Mouse (Mus musculus) left cerebral cortex, adult 9 months (tissue): ENCODE data around the gene Asic2.
A peak's percentile ranks its signal among the peaks of the same experiment; 100 is the strongest.

Experiments
- DNase-seq, 2 experiments: peaks; one replicate each; pipeline ENCODE4 v3.0.0; 2022; ENCODE audit warnings: low spot score in 2 of 2

The Asic2 gene

GRCm38 (mm10) chr11:81845010-81845685 lies 123.1 kb downstream of the Asic2 start:
- DNase-seq: no peak

DNA sequence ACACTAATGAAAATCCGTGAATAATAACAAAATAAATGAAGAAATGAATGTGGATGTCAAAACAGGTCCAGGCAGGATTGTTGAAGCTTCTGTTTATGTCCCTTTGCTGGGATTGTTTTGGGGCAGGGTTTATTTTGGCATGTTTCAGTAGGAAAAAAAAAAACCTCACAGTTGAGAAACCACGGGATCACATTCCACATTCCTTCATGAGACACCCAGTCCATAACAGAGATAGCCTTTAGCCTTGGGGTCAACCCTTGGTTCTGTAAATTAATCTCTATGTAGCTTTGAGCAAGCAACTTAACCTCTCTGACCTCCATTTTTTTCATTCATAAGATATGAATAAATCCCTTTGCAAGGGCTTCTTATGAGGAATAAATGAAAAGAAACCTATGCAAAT lies 127.3 kb downstream of the Asic2 start:
- DNase-seq: no peak

GRCm38 (mm10) chr11:81838426-81838825 lies 129.8 kb downstream of the Asic2 start:
- no peak for DNase-seq

GRCm38 (mm10) chr11:81832381-81832780 lies 135.9 kb downstream of the Asic2 start:
- no peak for DNase-seq

DNA sequence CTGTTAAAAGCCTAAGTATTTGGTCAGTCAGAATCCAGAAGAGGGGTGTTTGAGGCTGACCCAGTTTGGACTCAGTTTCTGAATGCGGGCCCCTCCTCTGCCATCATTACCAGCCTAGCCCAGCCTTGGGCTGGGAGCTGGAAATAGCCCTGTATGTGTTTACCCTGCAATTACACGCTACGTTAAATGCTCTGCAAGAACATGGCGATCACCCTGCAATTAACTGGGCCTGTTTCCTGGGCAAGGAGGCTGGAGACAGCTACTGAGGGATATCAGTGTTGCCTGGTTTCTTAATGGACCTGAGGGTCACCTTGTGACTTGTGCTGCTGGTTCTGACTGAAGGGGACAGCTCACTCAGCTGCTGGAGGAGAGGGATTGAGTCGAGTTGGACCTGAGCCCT lies 151.7 kb downstream of the Asic2 start:
- DNase-seq: no peak

GRCm38 (mm10) chr11:81814816-81815215 lies 153.4 kb downstream of the Asic2 start:
- peak in 1 of 2 experiments; percentile 66 for DNase-seq

- no peak for DNase-seq
These were observed 161.2 kb downstream of the Asic2 start for GRCm38 (mm10) chr11:81806905-81807659.

DNA sequence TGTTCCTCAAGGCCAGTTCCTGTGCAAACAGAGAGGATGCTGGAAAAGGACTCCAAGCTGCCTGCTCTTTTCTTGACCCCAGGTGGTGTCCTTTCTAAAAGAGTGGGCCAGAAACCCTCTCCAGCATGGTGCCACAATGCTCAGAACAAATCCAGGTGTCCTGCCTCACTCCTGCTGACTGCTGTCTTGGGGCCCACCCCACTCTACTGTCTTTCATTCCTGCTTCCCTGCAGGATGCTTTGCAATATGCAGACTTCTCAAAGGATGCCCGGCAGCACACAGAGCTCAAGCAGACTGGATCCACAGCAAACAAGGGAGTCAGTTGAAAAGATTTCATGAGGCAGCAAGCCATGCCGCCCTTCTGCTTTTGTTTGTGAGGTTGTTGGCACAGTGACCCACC lies 164.7 kb downstream of the Asic2 start:
- no peak for DNase-seq

- peak in 1 of 2 experiments; percentile 54 for DNase-seq
These were observed 165.6 kb downstream of the Asic2 start for GRCm38 (mm10) chr11:81802614-81803013.

DNA sequence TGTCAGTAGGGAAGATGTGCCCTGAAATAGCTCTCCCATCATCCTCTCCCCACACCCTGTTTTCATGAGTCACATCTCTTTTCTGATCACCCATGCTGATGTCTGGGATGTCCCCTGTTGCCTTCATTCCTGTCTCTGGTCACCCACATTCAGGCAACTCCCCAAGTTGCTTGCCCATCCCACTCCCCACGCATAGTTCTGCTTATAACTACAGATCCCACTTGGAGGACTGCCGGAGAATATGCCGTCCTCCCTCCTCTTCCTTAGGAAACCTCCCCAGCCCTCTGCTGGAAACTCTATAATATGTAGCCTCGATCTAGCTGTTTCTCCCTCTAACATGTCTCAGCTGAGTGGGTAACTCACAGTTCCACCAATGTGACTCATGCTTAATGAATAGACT lies 167.4 kb downstream of the Asic2 start:
- DNase-seq: peak; percentile 48 to 65

GRCm38 (mm10) chr11:81793588-81793987 lies 174.7 kb downstream of the Asic2 start:
- peak in 1 of 2 experiments; percentile 43 for DNase-seq

DNA sequence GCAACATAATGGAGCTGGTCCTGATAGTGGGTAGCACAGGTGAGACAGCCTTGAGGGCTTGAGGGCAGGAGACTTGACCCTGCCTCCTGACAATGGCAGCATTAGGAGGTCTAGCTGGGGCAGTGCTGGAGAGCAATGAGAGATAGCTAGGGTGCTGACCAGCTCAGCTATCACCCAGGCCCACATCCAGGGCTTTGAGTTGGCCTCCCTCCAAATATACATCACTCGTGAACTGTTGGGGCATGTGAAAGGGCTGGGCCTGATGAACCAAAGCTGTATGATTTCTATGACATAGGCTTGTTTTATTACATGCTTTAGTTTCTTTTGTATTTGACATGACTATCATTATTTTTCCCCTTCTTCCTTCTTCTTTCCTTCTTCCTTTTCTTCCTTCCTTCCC lies 176.7 kb downstream of the Asic2 start:
- DNase-seq: no peak

GRCm38 (mm10) chr11:81780596-81780995 lies 187.7 kb downstream of the Asic2 start:
- no peak for DNase-seq

DNA sequence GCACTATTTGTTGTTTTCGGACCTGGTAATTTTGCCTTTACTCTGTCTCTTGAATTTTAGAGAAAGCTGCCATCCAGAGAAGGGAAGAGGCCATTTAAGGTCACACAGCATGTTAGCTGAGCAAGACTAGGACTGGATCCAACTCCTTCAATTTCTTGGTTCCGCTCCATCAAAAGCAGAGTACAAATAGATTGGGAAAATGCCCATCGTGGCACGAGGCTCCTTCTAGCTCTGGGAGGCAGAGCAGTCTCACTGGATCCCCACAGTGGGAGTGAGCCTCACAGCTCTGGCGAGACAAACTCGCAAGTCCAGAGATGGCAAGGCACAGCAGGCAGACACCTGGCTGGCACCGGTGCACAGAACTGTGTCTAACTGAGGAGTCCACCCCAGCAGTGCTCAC lies 188.4 kb downstream of the Asic2 start:
- DNase-seq: peak in 1 of 2 experiments; percentile 59

DNA sequence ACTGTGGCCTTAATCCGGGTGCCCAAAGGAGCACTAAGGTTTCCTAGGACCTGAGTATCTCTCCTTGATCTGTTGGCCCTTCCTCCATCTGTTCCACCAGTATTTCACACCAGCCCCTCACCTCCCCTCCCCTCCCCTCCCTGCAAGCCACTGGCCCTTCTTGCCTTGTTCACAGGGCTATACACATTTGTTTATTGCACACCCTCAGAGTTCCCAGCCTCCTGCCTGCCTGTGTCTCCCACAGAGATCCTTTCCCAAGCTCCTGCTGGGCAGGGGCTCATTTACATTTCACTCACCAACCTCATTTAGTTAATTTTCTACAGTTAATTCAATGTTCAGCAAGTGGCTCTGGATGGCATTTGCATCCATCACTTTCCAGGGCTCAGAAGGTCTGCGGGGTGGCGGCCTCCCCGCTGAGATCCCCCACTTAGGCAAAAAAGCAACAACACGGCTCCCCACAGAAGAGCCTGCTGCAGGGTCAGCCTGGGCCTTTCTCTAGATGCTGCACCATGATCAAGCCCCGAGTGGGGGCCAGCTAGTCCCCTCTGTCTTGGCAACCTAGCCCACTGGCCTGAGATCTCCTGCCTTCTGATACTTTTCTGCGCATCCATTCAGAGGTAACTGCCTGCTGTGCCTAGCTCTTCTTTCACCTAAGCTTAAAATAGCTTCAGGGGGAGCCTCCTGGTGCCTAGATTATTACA lies 196.9 kb downstream of the Asic2 start:
- DNase-seq: no peak

- DNase-seq: no peak
These were observed 198.5 kb downstream of the Asic2 start for GRCm38 (mm10) chr11:81769691-81770260.

DNA sequence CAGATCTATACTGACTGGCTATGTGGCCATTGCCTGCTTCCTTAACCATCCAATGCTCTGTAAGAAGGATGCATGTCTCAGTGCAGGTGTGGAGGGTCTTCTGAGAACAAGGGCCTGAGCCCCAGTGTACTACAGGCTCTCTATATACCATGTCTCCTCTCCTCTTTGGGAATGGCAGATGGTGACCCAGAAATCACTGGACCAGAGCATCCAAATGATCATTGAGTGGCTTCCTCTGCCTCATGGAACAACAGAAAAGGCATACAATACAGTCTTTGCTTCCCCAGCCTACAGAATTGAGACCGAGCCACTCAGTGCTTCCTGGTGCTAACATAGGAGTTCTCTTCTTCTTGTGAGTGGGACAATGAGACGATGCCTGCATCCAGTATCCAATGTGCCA lies 200.0 kb downstream of the Asic2 start:
- no peak for DNase-seq

DNA sequence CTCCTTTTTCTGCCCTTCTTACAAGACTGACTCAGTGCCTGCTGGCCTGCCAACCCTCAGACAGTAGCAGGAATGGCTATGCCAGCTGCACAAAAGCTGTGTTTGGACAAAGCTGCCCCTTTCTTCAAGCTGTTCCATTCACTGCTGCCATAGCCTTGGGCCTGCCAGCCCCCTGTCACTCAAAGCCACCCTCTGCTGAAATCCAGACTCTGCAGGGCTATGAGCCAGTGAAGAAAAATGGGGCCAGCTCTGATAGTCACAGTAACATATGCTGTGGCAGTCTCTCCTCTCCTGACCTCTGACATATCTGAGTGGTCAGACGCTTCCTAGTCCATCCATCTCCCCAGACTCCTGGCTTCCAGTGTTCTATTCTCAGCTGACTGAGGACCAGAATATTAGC lies 200.5 kb downstream of the Asic2 start:
- peak; percentile 37 to 46 for DNase-seq

DNA sequence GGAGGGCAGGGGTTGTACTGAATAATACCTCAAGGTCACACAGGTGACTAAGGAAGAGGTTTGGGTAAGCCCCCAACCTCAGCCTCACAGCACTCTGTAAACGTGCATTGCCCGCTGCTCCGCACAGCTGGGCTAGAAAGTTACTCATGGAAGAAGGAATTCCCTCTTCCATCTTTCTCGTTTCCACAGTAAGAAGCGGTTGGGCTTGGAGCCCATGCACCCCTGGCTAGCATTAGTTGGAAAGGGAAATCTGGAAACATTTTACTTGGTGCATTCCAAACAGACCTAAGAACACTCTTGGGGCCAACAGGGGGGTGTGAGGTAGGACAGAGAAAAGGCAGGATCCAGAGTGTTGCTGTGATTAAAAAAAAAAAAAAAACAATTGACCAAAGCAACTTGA lies 203.0 kb downstream of the Asic2 start:
- no peak for DNase-seq

GRCm38 (mm10) chr11:81764778-81765177 lies 203.5 kb downstream of the Asic2 start:
- DNase-seq: peak in 1 of 2 experiments; percentile 20

GRCm38 (mm10) chr11:81757221-81757620 lies 211.0 kb downstream of the Asic2 start:
- no peak for DNase-seq

DNA sequence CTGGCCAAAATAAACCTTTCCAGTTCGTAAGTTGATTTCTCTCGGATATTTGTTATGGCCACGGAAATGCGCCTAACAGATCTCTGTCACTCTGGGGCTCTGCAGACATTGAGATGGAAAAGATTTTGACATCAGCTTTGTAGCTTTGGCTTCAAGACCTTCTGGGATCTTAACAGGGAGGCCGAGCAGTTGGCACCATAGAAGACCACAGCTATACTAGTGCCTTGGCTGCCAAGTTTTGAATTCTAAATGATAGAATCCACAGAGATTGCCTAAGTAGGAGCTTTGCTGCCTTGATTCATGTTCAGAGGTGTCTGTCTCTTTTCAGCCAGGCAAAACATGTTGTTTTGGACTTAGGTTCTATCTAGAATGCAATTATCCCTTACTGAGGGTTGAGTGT lies 217.4 kb downstream of the Asic2 start:
- DNase-seq: no peak
